Mouse (Mus musculus) stomach, postnatal 0 days (tissue): Measurements from ENCODE around the gene Ltk.

ENCODE experiments used
- CTCF ChIP-seq: IDR thresholded peaks from 2 replicates; pipeline ENCODE4 v1.5.1; 2016; ENCODE audit warnings: antibody characterized with exemption, low read depth, mild to moderate bottlenecking, moderate library complexity
- EP300 ChIP-seq: optimal IDR thresholded peaks from 2 replicates; pipeline ENCODE3; 2016; ENCODE audit warnings: antibody characterized with exemption

GRCm38 (mm10) chr2:119740567-119740966 lies 19.7 kb downstream of the Ltk start:
- TF ChIP-seq CTCF (no peak), EP300 (no peak)
